Mouse (Mus musculus) forebrain, embryonic 16.5 days (tissue): ENCODE measurements around the gene Vmn1r189. TPM values are rescaled to one million over a fixed set of nuclear protein-coding genes. Genes with fewer than 3 reads are reported as not detected.

Source experiments
- microRNA-seq: library from miRNA; unstranded; fragments of <30 nt; microRNA quantifications from one replicate; pipeline ENCODE4, GENCODE M21; 2017
- polyA plus RNA-seq: library from polyadenylated mRNA; unstranded; fragments of >200 nt; fragmentation: Nextera tagmentation; extraction: Ambion mirVana; gene quantifications from 2 replicates; pipeline ENCODE4 v1.2.1, GENCODE M21; 2015

Gene Vmn1r189
- polyA plus RNA-seq, 1 experiment from 2014 or later: not detected

Small RNA genes within 50 kb of the gene (microRNA-seq; reads per million reads assigned to microRNA genes)
- not detected for gene Gm26300

Other genes starting within 250 kb of the Vmn1r189 start
- 24.8 and 25.7 TPM in 2 replicates for gene Zfp184, start 160.7 kb downstream of the Vmn1r189 start, polyA plus RNA-seq
- gene Pom121l2, start 124.6 kb downstream of the Vmn1r189 start, polyA plus RNA-seq: not detected in 2 replicates
- gene Prss16, start 96.1 kb downstream of the Vmn1r189 start, polyA plus RNA-seq: 0.19 TPM in 1 of 2 replicates, not detected in the other
- not detected in 2 replicates for gene Hist1h2ah, start 70.3 kb downstream of the Vmn1r189 start, polyA plus RNA-seq
- 3.3 TPM in 1 of 2 replicates, not detected in the other for gene Hist1h2bk, start 70.0 kb downstream of the Vmn1r189 start, polyA plus RNA-seq
- 14.0 and 14.5 TPM in 2 replicates for gene Hist1h4i, start 64.5 kb downstream of the Vmn1r189 start, polyA plus RNA-seq
- 8.5 and 13.4 TPM in 2 replicates for gene Hist1h2ag, start 62.9 kb downstream of the Vmn1r189 start, polyA plus RNA-seq
- 2.1 and 3.1 TPM in 2 replicates for gene Hist1h2bj, start 62.6 kb downstream of the Vmn1r189 start, polyA plus RNA-seq
- gene Vmn1r188, start 21.4 kb downstream of the Vmn1r189 start, polyA plus RNA-seq: 0.04 TPM in 1 of 2 replicates, not detected in the other
- not detected in 2 replicates for gene Vmn1r191, start 78.1 kb upstream of the Vmn1r189 start, polyA plus RNA-seq
- gene Vmn1r192, start 85.3 kb upstream of the Vmn1r189 start, polyA plus RNA-seq: not detected in 2 replicates
- gene Vmn1r193, start 117.3 kb upstream of the Vmn1r189 start, polyA plus RNA-seq: not detected in 2 replicates
- gene Vmn1r194, start 138.4 kb upstream of the Vmn1r189 start, polyA plus RNA-seq: not detected in 2 replicates
- gene Vmn1r195, start 164.7 kb upstream of the Vmn1r189 start, polyA plus RNA-seq: not detected in 2 replicates
- not detected in 2 replicates for gene Vmn1r196, start 184.1 kb upstream of the Vmn1r189 start, polyA plus RNA-seq
- not detected in 2 replicates for gene Vmn1r197, start 218.8 kb upstream of the Vmn1r189 start, polyA plus RNA-seq
- not detected in 2 replicates for gene Vmn1r198, start 244.5 kb upstream of the Vmn1r189 start, polyA plus RNA-seq